Mouse (Mus musculus) small intestine, adult 2 months (tissue): ENCODE data around the gene Nudt13. TPM values are rescaled to one million over a fixed set of nuclear protein-coding genes. Genes with fewer than 3 reads are reported as not detected.
A peak's percentile ranks its signal among the peaks of the same experiment; 100 is the strongest.

Experiments used
- H3K27ac ChIP-seq: fragments of 200-500 bp; 2 replicates; pipeline ENCODE4 v1.5.1; 2012; ENCODE audit warnings: low read depth, low read length, control low read depth, inconsistent platforms; ENCODE audit not compliant: insufficient read depth
- H3K27me3 ChIP-seq: fragments of 200-500 bp; 2 replicates; pipeline ENCODE4 v1.6.1; 2012; ENCODE audit warnings: mild to moderate bottlenecking, moderate library complexity, low read length, inconsistent platforms; ENCODE audit not compliant: control insufficient read depth, insufficient read depth
- H3K36me3 ChIP-seq: fragments of 200-500 bp; 2 replicates; pipeline ENCODE4 v1.6.1; 2012; ENCODE audit warnings: mild to moderate bottlenecking, low read length, control low read depth, inconsistent platforms; ENCODE audit not compliant: control insufficient read depth, insufficient read depth
- H3K4me1 ChIP-seq: fragments of 200-500 bp; 2 replicates; pipeline ENCODE4 v1.6.1; 2012; ENCODE audit warnings: low read length, inconsistent platforms, mixed read lengths; ENCODE audit not compliant: control insufficient read depth, insufficient read depth, insufficient read length
- H3K4me3 ChIP-seq: fragments of 200-500 bp; 2 replicates; pipeline ENCODE4 v1.5.1; 2012; ENCODE audit warnings: low read depth, mild to moderate bottlenecking, control low read depth, inconsistent platforms, low read length, moderate library complexity
- CTCF ChIP-seq: fragments of 200-500 bp; IDR thresholded peaks from 2 replicates; pipeline ENCODE4 v1.5.1; 2012; ENCODE audit warnings: low read depth, mild to moderate bottlenecking, control low read depth, inconsistent platforms, low read length, moderate library complexity, mixed read lengths; ENCODE audit not compliant: insufficient replicate concordance, insufficient read length; ENCODE audit errors: extremely low read depth
- POLR2A ChIP-seq: fragments of 200-500 bp; IDR thresholded peaks from 2 replicates; pipeline ENCODE4 v1.6.1; 2012; ENCODE audit warnings: low read depth, mild to moderate bottlenecking, control low read depth, inconsistent platforms, low read length, moderate library complexity
- WGBS: fragments of 180-500 bp; shearing (Covaris S2); methylation state at CpG from one replicate; pipeline ENCODE4 v1.1.7; 2018; 5-methylcytosine and 5-hydroxymethylcytosine counted together
- polyA plus RNA-seq: library from polyadenylated mRNA; depleted of rRNA; stranded (reverse); fragments of >200 nt; gene quantifications from 2 replicates; pipeline ENCODE4 v1.2.3, GENCODE M21; 2012; rRNA removed

Gene Nudt13
- polyA plus RNA-seq, 1 experiment = 12.2 TPM

GRCm38 (mm10) chr14:20339415-20339814 lies 44.9 kb downstream of the Nudt13 start:
- H3K27ac ChIP-seq = no peak overlapping the region
- H3K27me3 ChIP-seq = no peaks in the 10 kb centered on the region
- 0 out of 2 replicates have a peak, but pooled peaks cover 2% of the 10 kb centered on the region for H3K4me1 ChIP-seq
- H3K36me3 ChIP-seq = peaks cover 32% of the 10 kb centered on the region
- TF ChIP-seq CTCF = peak; percentile 11; the same call in 1 of the 2 replicates
- TF ChIP-seq POLR2A = no peak
- H3K4me3 ChIP-seq = no peak overlapping the region
- 98% methylated on average over 5 of the region's 5 CpGs for WGBS

GRCm38 (mm10) chr14:20340149-20340548 lies 45.7 kb downstream of the Nudt13 start:
- WGBS = 86% methylated on average over 8 of the region's 8 CpGs
- Histone ChIP-seq H3K27ac (no peak overlapping the region), H3K36me3 (peaks cover 30% of the 10 kb centered on the region), H3K4me3 (no peak overlapping the region), H3K4me1 (0 out of 2 replicates have a peak, but pooled peaks cover 2% of the 10 kb centered on the region), H3K27me3 (no peaks in the 10 kb centered on the region)
- TF ChIP-seq CTCF (peak; percentile 36; the same call in 1 of the 2 replicates), POLR2A (no peak)

- peaks cover 26% of the 10 kb centered on the region for H3K36me3 ChIP-seq
- TF ChIP-seq POLR2A = no peak
- TF ChIP-seq CTCF = no peak
- no peak overlapping the region for H3K27ac ChIP-seq
- 0 out of 2 replicates have a peak, but pooled peaks cover 2% of the 10 kb centered on the region for H3K4me1 ChIP-seq
- no peaks in the 10 kb centered on the region for H3K27me3 ChIP-seq
- no peak overlapping the region for H3K4me3 ChIP-seq
- WGBS = 41% methylated on average over 7 of the region's 7 CpGs
These were observed 46.4 kb downstream of the Nudt13 start for GRCm38 (mm10) chr14:20340866-20341265.

GRCm38 (mm10) chr14:20345885-20346284 lies 51.4 kb downstream of the Nudt13 start:
- H3K27me3 ChIP-seq = no peaks in the 10 kb centered on the region
- H3K4me3 ChIP-seq = no peak overlapping the region
- 0 out of 2 replicates have a peak, but pooled peaks cover 2% of the 10 kb centered on the region for H3K4me1 ChIP-seq
- peaks cover 10% of the 10 kb centered on the region for H3K36me3 ChIP-seq
- WGBS = 69% methylated on average over 9 of the region's 9 CpGs
- TF ChIP-seq CTCF (no peak), POLR2A (no peak)
- H3K27ac ChIP-seq = no peak overlapping the region

- peaks cover 8% of the 10 kb centered on the region for H3K36me3 ChIP-seq
- no peaks in the 10 kb centered on the region for H3K27me3 ChIP-seq
- peak overlapping the region; percentile 71 for H3K4me3 ChIP-seq
- TF ChIP-seq CTCF (no peak), POLR2A (no peak)
- H3K27ac ChIP-seq = peak overlapping the region; percentile 47
- no peaks in the 10 kb centered on the region for H3K4me1 ChIP-seq
- 1% methylated on average over 15 of the region's 15 CpGs for WGBS
These were observed 53.0 kb downstream of the Nudt13 start for GRCm38 (mm10) chr14:20347441-20347990.

- H3K4me3 ChIP-seq = peak within 1 kb of the TSS; percentile 71
- peak; percentile 50; the same call in 1 of the 2 replicates for TF ChIP-seq CTCF
- TF ChIP-seq POLR2A = peak; percentile 75; the same call in 1 of the 2 replicates
- peaks cover 8% of the 10 kb centered on the region for H3K36me3 ChIP-seq
- under 1% methylated on average over 42 of the region's 42 CpGs for WGBS
- H3K27me3 ChIP-seq = no peaks in the 10 kb centered on the region
- peak within 1 kb of the TSS; percentile 93 for H3K27ac ChIP-seq
- no peaks in the 10 kb centered on the region for H3K4me1 ChIP-seq
These were observed 53.6 kb downstream of the Nudt13 start, which contains the start of the genes Ecd and Fam149b for GRCm38 (mm10) chr14:20347991-20348541. Gene Ecd, minus strand, starts transcription at chr14:20348121. Gene Fam149b, plus strand, starts transcription at chr14:20348162.

GRCm38 (mm10) chr14:20363230-20363629 lies 68.7 kb downstream of the Nudt13 start:
- Histone ChIP-seq H3K4me3 (no peak overlapping the region), H3K27me3 (no peaks in the 10 kb centered on the region), H3K36me3 (peaks cover 49% of the 10 kb centered on the region), H3K27ac (no peak overlapping the region), H3K4me1 (no peaks in the 10 kb centered on the region)
- WGBS = 92% methylated on average over 4 of the region's 4 CpGs
- no peak for TF ChIP-seq POLR2A
- no peak for TF ChIP-seq CTCF

Other genes starting within 250 kb of the Nudt13 start
- 5.7 and 8.3 TPM in 2 replicates for gene Saysd1, start 156.2 kb upstream of the Nudt13 start, polyA plus RNA-seq
- gene Kcnk5, start 112.9 kb upstream of the Nudt13 start, polyA plus RNA-seq = 13.9 and 48.0 TPM in 2 replicates
- 0.71 and 1.8 TPM in 2 replicates for gene Kcnk16, start 25.5 kb upstream of the Nudt13 start, polyA plus RNA-seq
- 4.8 and 8.2 TPM in 2 replicates for gene Ecd, start 53.4 kb downstream of the Nudt13 start, polyA plus RNA-seq
- gene Fam149b, start 53.5 kb downstream of the Nudt13 start, polyA plus RNA-seq = 9.3 and 17.0 TPM in 2 replicates
- gene Dnajc9, start 94.2 kb downstream of the Nudt13 start, polyA plus RNA-seq = 15.1 and 21.1 TPM in 2 replicates
- gene Mrps16, start 98.9 kb downstream of the Nudt13 start, polyA plus RNA-seq = 22.4 and 28.1 TPM in 2 replicates
- gene Cfap70, start 157.5 kb downstream of the Nudt13 start, polyA plus RNA-seq = not detected in 2 replicates
- gene Anxa7, start 185.4 kb downstream of the Nudt13 start, polyA plus RNA-seq = 37.3 and 55.7 TPM in 2 replicates
- gene Mss51, start 202.2 kb downstream of the Nudt13 start, polyA plus RNA-seq = 0.09 and 0.22 TPM in 2 replicates